Mouse (Mus musculus) testis, adult 2 months (tissue): Measurements from ENCODE around the gene Rhod.

Experiments used
- CTCF ChIP-seq: fragments of 200-500 bp; IDR thresholded peaks from 2 replicates; pipeline ENCODE4 v1.5.1; 2012; ENCODE audit warnings: low read depth, mild to moderate bottlenecking, inconsistent platforms, low read length, moderate library complexity; ENCODE audit not compliant: control insufficient read depth, insufficient read depth, insufficient replicate concordance
- POLR2A ChIP-seq: fragments of 200-500 bp; IDR thresholded peaks from 2 replicates; pipeline ENCODE4 v1.6.1; 2012; ENCODE audit warnings: low read depth, mild to moderate bottlenecking, inconsistent platforms, low read length, moderate library complexity; ENCODE audit not compliant: control insufficient read depth

DNA sequence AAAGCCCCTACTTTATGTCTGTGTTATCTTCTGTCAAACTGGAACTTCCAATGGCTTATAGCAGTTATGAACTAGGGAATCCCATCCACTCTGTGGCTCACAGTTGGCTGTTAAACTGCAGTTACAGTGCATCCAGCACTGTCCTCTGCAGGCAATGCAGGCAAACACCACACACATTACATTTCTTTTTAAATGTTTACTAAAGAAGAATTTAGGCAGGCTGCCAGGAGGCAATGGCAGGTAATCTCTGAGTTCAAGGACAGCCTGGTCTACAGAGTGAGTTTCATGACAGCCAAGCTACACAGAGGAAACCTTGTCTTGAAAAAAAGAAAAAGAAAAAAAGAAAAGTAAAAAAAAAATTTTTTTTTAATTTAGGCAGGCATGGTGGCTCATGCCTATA lies 55.9 kb downstream of the Rhod start:
- TF ChIP-seq CTCF = no peak
- TF ChIP-seq POLR2A = no peak
